Mouse (Mus musculus) embryonic facial prominence, embryonic 10.5 days (tissue): Measurements from ENCODE around the gene Hist1h3c. TPM values are rescaled to one million over a fixed set of nuclear protein-coding genes. Genes with fewer than 3 reads are reported as not detected.
"Not testable (repeated sequence)": the region's sequence is repeated elsewhere in the genome, so short reads cannot be mapped to it uniquely, and the experiment has no call there.

ENCODE experiments used
- DNase-seq: peaks from one replicate; pipeline ENCODE4 v3.0.0-alpha.2; 2017; ENCODE audit warnings: low spot score
- H3K27ac ChIP-seq: fragments of 300-500 bp; sonication (generic); replicated peaks from 2 replicates; pipeline ENCODE4 v1.5.1; 2016; ENCODE audit warnings: mild to moderate bottlenecking
- H3K27me3 ChIP-seq: fragments of 300-500 bp; sonication (generic); replicated peaks from 2 replicates; pipeline ENCODE4 v1.6.1; 2016; ENCODE audit warnings: low read depth, mild to moderate bottlenecking; ENCODE audit not compliant: poor library complexity, severe bottlenecking
- H3K36me3 ChIP-seq: fragments of 300-500 bp; sonication (generic); replicated peaks from 2 replicates; pipeline ENCODE4 v1.6.1; 2016; ENCODE audit warnings: mild to moderate bottlenecking, moderate library complexity
- H3K4me1 ChIP-seq: fragments of 300-500 bp; sonication (generic); 2 replicates; pipeline ENCODE4 v1.6.1; 2016
- H3K4me3 ChIP-seq: fragments of 300-500 bp; sonication (generic); 2 replicates; pipeline ENCODE4 v1.5.1; 2016; ENCODE audit warnings: mild to moderate bottlenecking, moderate library complexity
- H3K9me3 ChIP-seq: fragments of 300-500 bp; sonication (generic); 2 replicates; pipeline ENCODE4 v1.6.1; 2016; ENCODE audit warnings: mild to moderate bottlenecking
- WGBS: fragments of 180-500 bp; shearing (Covaris S2); methylation state at CpG from one replicate; pipeline ENCODE4 v1.1.7; 2016; 5-methylcytosine and 5-hydroxymethylcytosine counted together
- polyA plus RNA-seq: library from polyadenylated mRNA; unstranded; fragments of >200 nt; fragmentation: Nextera tagmentation; extraction: Ambion mirVana; gene quantifications from 2 replicates; pipeline ENCODE4 v1.2.1, GENCODE M21; 2016

Gene Hist1h3c
- 8.6 and 10.0 TPM in 2 replicates for polyA plus RNA-seq

DNA sequence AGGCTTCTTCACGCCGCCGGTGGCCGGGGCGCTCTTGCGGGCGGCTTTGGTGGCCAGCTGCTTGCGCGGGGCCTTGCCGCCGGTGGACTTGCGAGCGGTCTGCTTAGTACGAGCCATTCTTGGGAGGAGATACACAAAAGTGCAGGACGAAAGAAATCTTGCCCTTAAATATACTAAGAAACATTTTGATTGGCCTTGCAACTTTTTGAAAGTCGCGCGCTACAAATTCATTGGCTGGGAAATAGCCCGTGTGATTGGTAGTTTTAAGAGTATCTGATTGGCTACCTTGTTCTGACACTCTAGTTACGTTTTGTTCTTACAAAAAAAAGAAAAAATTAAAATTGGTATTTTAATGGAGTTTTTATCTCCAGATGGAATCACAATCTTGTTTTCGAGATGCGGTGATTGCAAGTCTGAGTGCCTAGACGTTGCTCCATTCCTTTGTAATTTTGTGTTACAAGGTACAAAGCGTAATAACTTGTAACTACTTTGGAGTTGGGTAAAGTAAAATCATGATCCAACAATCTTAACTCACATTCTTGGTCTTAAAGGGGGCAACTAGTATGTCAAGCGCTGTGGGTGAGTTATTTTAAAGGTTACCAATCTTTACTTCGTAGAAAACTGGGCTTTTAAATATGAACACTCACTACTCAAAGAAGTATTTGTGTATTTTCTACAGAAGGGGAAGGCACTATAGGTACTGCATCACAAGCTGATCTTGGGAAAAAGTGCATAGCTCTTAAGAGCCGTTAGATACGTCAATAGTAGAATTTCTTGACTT, at the start of gene Hist1h3c:
Gene Hist1h3c, minus strand, starts transcription at position 222 of the 781 bp plus-strand sequence.
- H3K4me3 ChIP-seq = peak within 1 kb of the TSS; percentile 62
- DNase-seq = peak; percentile 83
- H3K27ac ChIP-seq = peak within 1 kb of the TSS; percentile 98
- WGBS = under 1% methylated on average over 26 of the region's 28 CpGs
- no peaks in the 10 kb centered on the region for H3K9me3 ChIP-seq
- no peaks in the 10 kb centered on the region for H3K36me3 ChIP-seq
- H3K27me3 ChIP-seq = no peaks in the 10 kb centered on the region
- H3K4me1 ChIP-seq = peaks cover 28% of the 10 kb centered on the region

DNA sequence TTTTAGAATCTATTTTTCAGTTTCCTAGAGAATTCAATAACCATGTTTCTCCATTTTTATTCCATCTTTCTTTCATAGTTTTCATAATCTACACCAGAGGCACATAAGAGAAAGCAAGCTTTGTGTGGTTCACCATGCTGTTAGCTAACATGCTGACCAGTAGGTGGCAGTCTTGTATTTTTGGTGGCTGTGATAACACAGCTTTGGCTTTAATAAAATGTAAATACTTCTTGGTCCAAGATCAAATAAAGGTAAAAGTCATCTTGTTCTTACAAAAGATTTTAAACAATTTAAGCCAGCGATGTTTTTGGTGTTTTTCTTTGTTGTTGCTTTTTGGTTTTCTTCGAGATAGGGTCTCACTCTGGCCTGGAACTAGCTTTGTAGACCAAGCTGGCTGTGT, 47.1 kb upstream of the Hist1h3c start:
- peak; percentile 23 for DNase-seq
- Histone ChIP-seq H3K4me1 (0 out of 2 replicates have a peak, but pooled peaks cover under 1% of the 10 kb centered on the region), H3K36me3 (no peaks in the 10 kb centered on the region), H3K27ac (no peak overlapping the region), H3K9me3 (no peaks in the 10 kb centered on the region), H3K27me3 (no peaks in the 10 kb centered on the region), H3K4me3 (no peak overlapping the region)
- 51% methylated on average over 2 of the region's 2 CpGs for WGBS

DNA sequence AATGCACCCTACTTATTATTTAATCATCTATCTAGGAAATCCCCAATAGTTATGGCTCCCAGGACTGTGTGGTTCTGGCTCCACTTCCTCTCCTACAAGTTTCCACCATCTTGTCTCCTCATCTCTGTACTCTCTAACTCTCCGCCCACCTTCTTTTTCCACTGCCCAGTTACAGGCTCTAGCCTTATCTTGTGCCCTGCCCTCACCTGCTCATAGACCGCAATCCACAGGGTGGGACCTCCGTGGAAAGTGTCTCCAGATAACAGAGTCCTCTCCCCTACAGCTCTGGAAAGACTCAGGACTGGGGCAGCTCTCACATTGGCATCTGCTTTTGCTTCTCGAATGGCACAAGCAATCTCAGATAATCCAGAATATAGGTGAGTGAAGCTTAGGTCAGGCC, 33.6 kb upstream of the Hist1h3c start:
- Histone ChIP-seq H3K4me3 (no peak overlapping the region), H3K36me3 (no peaks in the 10 kb centered on the region), H3K27me3 (no peaks in the 10 kb centered on the region), H3K9me3 (no peaks in the 10 kb centered on the region), H3K27ac (no peak overlapping the region), H3K4me1 (no peaks in the 10 kb centered on the region)
- WGBS = 90% methylated on average over 4 of the region's 4 CpGs
- no peak for DNase-seq

DNA sequence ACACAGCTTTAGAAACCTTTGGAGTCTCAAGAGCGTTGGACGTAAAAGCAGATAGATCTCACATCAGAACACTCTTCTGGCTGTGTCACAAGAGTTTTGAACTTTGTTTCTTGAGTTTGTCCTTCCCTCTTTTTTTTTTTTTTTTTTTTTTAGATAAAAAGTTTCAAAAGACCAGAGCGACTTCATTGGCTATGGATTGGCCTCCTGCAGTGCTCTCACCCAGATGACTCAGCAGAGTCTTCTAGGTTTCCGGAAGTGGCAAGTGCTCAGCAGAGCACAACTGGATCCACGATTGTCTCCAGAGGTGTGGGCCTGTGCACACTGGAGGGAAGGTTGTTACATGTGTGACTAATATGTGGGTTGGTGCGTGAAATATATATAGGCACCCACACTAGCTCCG, 32.9 kb upstream of the Hist1h3c start:
- 92% methylated on average over 7 of the region's 7 CpGs for WGBS
- Histone ChIP-seq H3K27ac (no peak overlapping the region), H3K4me3 (no peak overlapping the region), H3K27me3 (no peaks in the 10 kb centered on the region), H3K4me1 (no peaks in the 10 kb centered on the region), H3K9me3 (no peaks in the 10 kb centered on the region), H3K36me3 (no peaks in the 10 kb centered on the region)
- DNase-seq = no peak

DNA sequence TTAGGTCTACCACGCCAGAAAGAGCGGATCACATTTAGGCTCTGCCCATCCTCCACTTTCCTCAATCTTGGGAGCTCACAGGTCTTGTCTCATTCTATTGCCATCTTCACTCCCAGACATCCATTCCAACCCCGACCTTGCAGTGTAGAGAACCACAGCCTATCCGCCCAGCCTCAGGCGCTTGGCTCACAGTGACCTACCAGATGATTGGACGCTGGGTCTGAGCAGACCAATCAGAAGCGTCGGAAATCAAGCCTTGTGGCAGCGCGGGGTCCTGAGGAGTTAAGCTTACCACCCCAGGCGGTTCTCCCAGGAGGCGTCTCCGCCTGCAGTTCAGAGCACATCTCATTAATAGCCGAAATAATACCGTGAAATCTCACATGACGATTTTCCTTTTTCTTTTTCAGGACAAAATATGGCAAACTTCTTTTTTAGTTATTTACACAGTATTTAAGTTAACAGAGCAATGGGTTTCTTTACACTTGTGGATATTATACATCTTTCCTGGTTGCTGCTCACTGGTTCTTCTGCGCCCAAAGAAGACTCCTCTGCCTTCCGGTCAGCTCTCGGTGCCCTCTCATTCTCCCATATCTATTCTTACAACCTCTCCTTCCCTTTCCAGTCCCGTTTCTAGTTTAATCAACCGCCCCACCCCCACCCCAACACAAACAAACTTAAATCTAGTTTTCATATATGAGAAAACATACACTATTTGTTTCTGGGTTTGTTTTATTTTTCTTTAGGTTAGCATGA, 27.3 kb upstream of the Hist1h3c start:
- H3K4me1 ChIP-seq = peaks cover 14% of the 10 kb centered on the region
- peak overlapping the region; percentile 42 for H3K4me3 ChIP-seq
- DNase-seq = peak; percentile 78
- no peaks in the 10 kb centered on the region for H3K27me3 ChIP-seq
- no peak overlapping the region; the same call in 1 of the 2 replicates for H3K27ac ChIP-seq
- H3K36me3 ChIP-seq = no peaks in the 10 kb centered on the region
- no peaks in the 10 kb centered on the region for H3K9me3 ChIP-seq
- 25% methylated on average over 21 of the region's 21 CpGs for WGBS

DNA sequence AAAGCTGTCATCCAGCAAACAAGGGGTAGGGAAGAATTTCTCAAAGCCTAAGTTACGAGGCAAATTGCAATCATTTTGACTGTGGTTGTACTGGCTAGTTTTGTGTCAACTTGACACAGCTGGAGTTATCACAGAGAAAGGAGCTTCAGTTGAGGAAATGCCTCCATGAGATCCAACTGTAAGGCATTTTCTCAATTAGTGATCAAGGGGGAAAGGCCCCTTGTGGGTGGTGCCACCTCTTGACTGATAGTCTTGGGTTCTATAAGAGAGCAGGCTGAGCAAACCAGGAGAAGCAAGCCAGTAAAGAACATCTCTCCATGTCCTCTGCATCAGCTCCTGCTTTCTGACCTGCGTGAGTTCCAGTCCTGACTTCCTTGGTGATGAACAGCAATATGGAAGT, 24.2 kb upstream of the Hist1h3c start, which contains the start of gene Trim38:
Gene Trim38, plus strand, starts transcription at position 301 of the 400 bp plus-strand sequence.
- not testable (repeated sequence) for H3K36me3 ChIP-seq, H3K4me3 ChIP-seq, H3K27ac ChIP-seq, H3K27me3 ChIP-seq, H3K9me3 ChIP-seq, DNase-seq
- WGBS = 84% methylated on average over 2 of the region's 2 CpGs
- peaks cover 16% of the 10 kb centered on the region for H3K4me1 ChIP-seq

DNA sequence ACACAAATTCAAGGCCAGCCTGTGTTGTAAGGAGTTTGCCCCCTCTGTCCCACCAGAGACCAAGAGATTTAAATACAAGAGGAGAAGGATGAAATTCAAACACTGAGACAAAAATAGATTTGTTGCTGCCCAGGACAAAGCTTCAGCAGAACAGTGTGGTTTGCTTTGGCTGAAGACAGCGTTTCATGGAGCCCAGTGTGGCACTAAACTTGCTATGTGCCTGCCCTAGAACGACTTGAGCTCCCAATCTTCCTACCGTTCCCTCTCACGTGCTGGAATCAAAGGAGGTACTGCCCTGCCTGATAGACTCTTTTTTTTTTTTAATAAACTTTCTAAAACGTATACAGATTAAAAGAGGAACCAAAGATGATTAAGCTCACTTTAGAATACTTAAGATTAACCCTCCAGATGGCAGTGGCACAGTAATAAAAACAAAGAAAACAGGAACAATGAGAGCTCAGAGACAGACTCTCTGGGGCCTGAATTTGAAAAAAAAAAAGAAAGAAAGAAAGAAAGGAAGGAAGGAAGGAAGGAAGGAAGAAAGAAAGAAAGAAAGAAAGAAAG, 23.5 kb upstream of the Hist1h3c start:
- Histone ChIP-seq H3K4me3 (no peak overlapping the region), H3K9me3 (no peaks in the 10 kb centered on the region), H3K27me3 (no peaks in the 10 kb centered on the region), H3K4me1 (peaks cover 23% of the 10 kb centered on the region), H3K36me3 (no peaks in the 10 kb centered on the region), H3K27ac (no peak overlapping the region)
- WGBS = 51% methylated on average over 5 of the region's 5 CpGs
- no peak for DNase-seq

DNA sequence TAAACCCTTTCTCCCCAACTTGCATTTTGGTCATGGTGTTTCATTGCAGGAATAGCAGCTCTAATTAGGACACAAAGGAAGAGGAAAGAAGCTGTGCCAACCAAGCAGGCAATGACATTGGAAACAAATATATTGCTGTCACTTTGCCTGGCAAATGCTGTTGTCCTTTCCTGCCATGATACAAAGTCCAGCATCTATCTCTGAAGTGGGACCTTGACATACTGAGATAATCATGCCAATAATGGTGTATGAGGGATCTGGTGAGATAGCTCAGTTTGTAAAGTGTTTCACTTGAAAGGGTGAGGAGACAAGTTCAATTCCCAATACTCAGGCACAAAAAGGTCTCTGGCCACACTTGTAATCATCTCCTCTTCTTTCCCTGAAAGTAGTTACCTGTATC, 21.4 kb upstream of the Hist1h3c start:
- no peak overlapping the region for H3K4me3 ChIP-seq
- H3K9me3 ChIP-seq = no peaks in the 10 kb centered on the region
- DNase-seq = no peak
- no peaks in the 10 kb centered on the region for H3K36me3 ChIP-seq
- no peak overlapping the region for H3K27ac ChIP-seq
- H3K27me3 ChIP-seq = no peaks in the 10 kb centered on the region
- peaks cover 28% of the 10 kb centered on the region for H3K4me1 ChIP-seq

DNA sequence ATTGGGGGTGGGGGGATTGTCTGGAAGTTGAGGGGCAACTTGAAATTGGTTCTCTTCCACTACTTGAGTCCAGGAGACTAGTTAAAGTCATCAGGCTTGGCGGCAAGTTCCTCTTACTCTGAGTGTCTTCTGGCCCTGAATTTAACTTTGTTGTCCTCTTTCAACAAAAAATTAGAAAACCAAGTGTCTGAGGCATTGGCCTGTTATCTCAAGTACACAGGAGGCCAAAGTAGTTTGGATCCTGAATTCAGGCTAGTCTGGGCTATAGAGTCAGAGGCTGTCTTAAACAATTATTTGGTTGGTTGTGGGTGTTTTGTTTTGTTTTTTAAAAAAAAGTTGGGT, 19.7 kb upstream of the Hist1h3c start:
- Histone ChIP-seq H3K27me3 (no peaks in the 10 kb centered on the region), H3K36me3 (no peaks in the 10 kb centered on the region), H3K4me1 (peaks cover 28% of the 10 kb centered on the region), H3K27ac (peak overlapping the region; percentile 92; the same call in 1 of the 2 replicates), H3K4me3 (peak overlapping the region; percentile 70), H3K9me3 (no peaks in the 10 kb centered on the region)
- WGBS = 67% methylated on average over 1 of the region's 1 CpGs
- no peak for DNase-seq

DNA sequence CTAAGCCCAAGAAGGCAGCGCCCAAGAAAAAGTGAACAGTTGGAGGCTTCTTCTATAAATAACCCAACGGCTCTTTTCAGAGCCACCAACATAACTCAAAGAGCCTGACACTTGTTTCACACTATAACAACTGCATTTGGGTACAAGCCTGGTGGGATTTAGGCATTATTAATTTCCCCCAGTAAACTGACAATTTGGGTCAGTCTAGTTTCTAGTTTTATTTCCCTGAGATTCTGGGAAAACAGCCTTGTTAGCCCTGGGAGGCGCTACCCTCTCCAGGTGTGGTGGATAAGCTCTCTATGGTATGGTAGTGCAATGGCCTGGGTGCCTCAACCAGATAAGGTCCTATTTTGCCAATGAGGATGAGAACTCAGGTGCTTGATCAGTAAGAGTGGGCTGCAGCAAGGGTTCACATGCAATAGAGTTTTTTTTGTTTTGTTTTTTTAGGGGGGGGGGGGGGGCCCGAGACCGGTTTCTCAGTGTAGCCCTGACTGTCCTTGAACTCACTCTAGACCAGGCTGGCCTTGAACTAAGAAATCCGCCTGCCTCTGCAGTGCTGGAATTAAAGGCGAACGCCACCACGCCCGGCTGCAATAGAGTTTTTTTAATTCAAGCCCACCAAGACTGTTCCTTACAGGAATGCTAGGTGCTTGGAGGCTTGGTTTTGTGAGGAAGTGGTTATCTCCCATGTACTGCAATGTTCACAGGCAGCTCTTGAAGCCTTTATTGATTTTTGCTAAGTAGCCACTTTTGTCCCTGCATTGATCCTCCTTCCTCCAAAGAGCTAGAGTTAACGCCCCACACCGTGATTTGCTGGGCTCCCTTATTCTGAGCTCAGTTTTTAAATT, 19.1 kb upstream of the Hist1h3c start:
- H3K4me1 ChIP-seq = peaks cover 33% of the 10 kb centered on the region
- no peaks in the 10 kb centered on the region for H3K9me3 ChIP-seq
- peak; percentile 43 for DNase-seq
- WGBS = 35% methylated on average over 12 of the region's 12 CpGs
- H3K4me3 ChIP-seq = peak overlapping the region; percentile 70
- no peaks in the 10 kb centered on the region for H3K27me3 ChIP-seq
- H3K36me3 ChIP-seq = no peaks in the 10 kb centered on the region
- peak overlapping the region; percentile 92 for H3K27ac ChIP-seq

DNA sequence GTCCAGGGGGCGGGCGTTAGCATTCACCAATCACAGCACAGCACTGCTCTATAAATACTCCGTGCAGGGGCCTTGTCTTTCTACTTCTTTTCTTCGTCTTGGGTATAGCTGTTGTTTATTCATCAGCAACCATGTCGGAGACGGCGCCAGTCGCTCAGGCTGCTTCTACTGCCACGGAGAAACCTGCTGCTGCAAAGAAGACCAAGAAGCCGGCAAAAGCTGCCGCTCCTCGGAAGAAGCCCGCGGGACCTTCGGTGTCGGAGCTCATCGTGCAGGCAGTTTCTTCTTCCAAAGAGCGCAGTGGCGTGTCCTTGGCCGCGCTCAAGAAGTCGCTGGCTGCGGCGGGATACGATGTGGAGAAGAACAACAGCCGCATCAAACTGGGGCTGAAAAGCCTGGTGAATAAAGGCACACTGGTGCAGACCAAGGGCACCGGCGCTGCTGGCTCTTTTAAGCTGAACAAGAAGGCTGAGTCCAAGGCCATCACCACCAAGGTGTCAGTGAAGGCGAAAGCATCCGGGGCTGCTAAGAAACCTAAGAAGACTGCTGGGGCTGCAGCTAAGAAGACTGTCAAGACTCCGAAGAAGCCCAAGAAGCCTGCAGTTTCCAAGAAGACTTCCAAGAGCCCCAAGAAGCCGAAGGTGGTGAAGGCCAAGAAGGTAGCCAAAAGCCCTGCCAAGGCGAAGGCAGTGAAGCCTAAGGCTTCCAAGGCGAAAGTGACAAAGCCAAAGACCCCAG, 18.4 kb upstream of the Hist1h3c start, which contains the start of gene Hist1h1a:
Gene Hist1h1a, plus strand, starts transcription at position 81 of the 738 bp plus-strand sequence.
- 3% methylated on average over 34 of the region's 34 CpGs for WGBS

More for the DNA sequence above, 18.4 kb upstream of the Hist1h3c start, which contains the start of gene Hist1h1a:
- H3K9me3 ChIP-seq = no peaks in the 10 kb centered on the region
- peaks cover 36% of the 10 kb centered on the region for H3K4me1 ChIP-seq
- peak; percentile 94 for DNase-seq
- no peaks in the 10 kb centered on the region for H3K36me3 ChIP-seq
- peak within 1 kb of the TSS; percentile 92 for H3K27ac ChIP-seq
- no peaks in the 10 kb centered on the region for H3K27me3 ChIP-seq
- H3K4me3 ChIP-seq = peak within 1 kb of the TSS; percentile 70
